Mouse (Mus musculus) testis, adult 2 months (tissue): ENCODE measurements at regions not wholly inside any gene's neighbourhood (a gene's known extent, or its start where the extent isn't known, plus 50 kb on each side); places are given as distances from the start of the nearest gene placed in this dataset.

ENCODE experiments used
- CTCF ChIP-seq: fragments of 200-500 bp; IDR thresholded peaks from 2 replicates; pipeline ENCODE4 v1.5.1; 2012; ENCODE audit warnings: low read depth, mild to moderate bottlenecking, inconsistent platforms, low read length, moderate library complexity; ENCODE audit not compliant: control insufficient read depth, insufficient read depth, insufficient replicate concordance
- POLR2A ChIP-seq: fragments of 200-500 bp; IDR thresholded peaks from 2 replicates; pipeline ENCODE4 v1.6.1; 2012; ENCODE audit warnings: low read depth, mild to moderate bottlenecking, inconsistent platforms, low read length, moderate library complexity; ENCODE audit not compliant: control insufficient read depth

- no peak for TF ChIP-seq CTCF
- no peak for TF ChIP-seq POLR2A
These were observed 70.1 kb upstream of the Tmx4 start for GRCm38 (mm10) chr2:134714001-134714400.
